Mouse (Mus musculus) stomach, embryonic 16.5 days (tissue): ENCODE measurements around the gene Dusp1. TPM values are rescaled to one million over a fixed set of nuclear protein-coding genes. Genes with fewer than 3 reads are reported as not detected.
A peak's percentile ranks its signal among the peaks of the same experiment; 100 is the strongest.

Experiments
- ATAC-seq: fragments of 200-750 bp; cut with Nextera tagmentation; 2 replicates; pipeline ENCODE4 v1.8.0; 2017; ENCODE audit warnings: moderate number of reproducible peaks, moderate TSS enrichment; ENCODE audit not compliant: insufficient read depth, low FRiP score
- H3K27ac ChIP-seq: fragments of 300-500 bp; sonication (generic); 2 replicates; pipeline ENCODE4 v1.5.1; 2014; ENCODE audit warnings: low read length
- H3K27me3 ChIP-seq: fragments of 300-500 bp; sonication (generic); 2 replicates; pipeline ENCODE4 v1.6.1; 2014; ENCODE audit warnings: low read length, control low read depth, mixed read lengths; ENCODE audit not compliant: control insufficient read depth, insufficient read depth
- H3K36me3 ChIP-seq: fragments of 300-500 bp; sonication (generic); 2 replicates; pipeline ENCODE4 v1.6.1; 2014; ENCODE audit warnings: low read length; ENCODE audit not compliant: control insufficient read depth, insufficient read depth
- H3K4me1 ChIP-seq: fragments of 300-500 bp; sonication (generic); 2 replicates; pipeline ENCODE4 v1.6.1; 2014; ENCODE audit warnings: low read length, control low read depth, mixed read lengths; ENCODE audit not compliant: control insufficient read depth, insufficient read depth
- H3K4me2 ChIP-seq: fragments of 300-500 bp; sonication (generic); 2 replicates; pipeline ENCODE4 v1.6.1; 2014; ENCODE audit warnings: low read depth, low read length, mixed read lengths
- H3K4me3 ChIP-seq: fragments of 300-500 bp; sonication (generic); replicated peaks from 2 replicates; pipeline ENCODE4 v1.5.1; 2014; ENCODE audit warnings: mild to moderate bottlenecking, low read length
- H3K9ac ChIP-seq: fragments of 300-500 bp; sonication (generic); 2 replicates; pipeline ENCODE4 v1.6.1; 2014; ENCODE audit warnings: low read length
- H3K9me3 ChIP-seq: fragments of 300-500 bp; sonication (generic); replicated peaks from 2 replicates; pipeline ENCODE4 v1.6.1; 2016; ENCODE audit warnings: low read length, control low read depth; ENCODE audit not compliant: control insufficient read depth
- WGBS: fragments of 180-500 bp; shearing (Covaris S2); extraction: QIAGEN DNeasy Blood & Tissue Kit; methylation state at CpG from one replicate; pipeline ENCODE4 v1.1.7; 2014; 5-methylcytosine and 5-hydroxymethylcytosine counted together
- polyA plus RNA-seq: library from polyadenylated mRNA; unstranded; fragments of >200 nt; fragmentation: Nextera tagmentation; extraction: Ambion mirVana; gene quantifications from 2 replicates; pipeline ENCODE4 v1.2.1, GENCODE M21; 2015

The Dusp1 gene
- polyA plus RNA-seq, result 18.3 and 20.4 TPM in 2 replicates

DNA sequence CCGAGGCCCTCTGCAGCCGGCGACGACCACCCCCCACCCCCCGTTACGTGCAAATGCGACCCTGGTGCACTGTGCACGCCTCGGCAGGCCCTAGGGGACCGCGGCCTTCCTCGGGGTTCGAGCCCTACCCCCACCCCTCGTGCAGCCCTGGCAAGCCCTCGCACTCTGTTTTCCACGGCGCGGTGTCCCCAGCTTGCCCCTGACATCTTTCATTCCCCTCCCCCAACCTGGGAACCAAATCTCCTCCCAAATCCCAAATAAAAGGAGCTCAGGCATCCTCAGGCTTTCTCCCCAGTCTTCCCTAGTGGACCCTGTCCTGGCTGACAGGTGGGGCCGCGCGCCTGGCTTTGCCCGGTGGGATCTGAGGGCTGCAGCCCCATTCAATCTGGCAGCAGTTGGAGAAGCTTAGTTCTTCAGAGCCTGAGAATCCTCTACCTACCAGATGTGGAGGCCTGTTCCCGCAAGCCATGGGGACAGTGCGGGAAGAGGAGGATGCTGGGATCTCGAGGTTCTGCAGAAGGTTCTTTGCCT, at the start of gene Dusp1:
Gene Dusp1 (minus strand): TSS at position 478 of the 531 bp plus-strand sequence.
- peaks cover 23% of the 10 kb centered on the region for H3K4me1 ChIP-seq
- H3K4me3 ChIP-seq, result peak within 1 kb of the TSS; percentile 80
- H3K36me3 ChIP-seq, result no peaks in the 10 kb centered on the region
- peak within 1 kb of the TSS; percentile 95 for H3K9ac ChIP-seq
- H3K27ac ChIP-seq, result peak within 1 kb of the TSS; percentile 83
- ATAC-seq, result peak; percentile 45; the same call in 1 of the 2 replicates
- WGBS, result under 1% methylated on average over 25 of the region's 25 CpGs
- peak within 1 kb of the TSS; percentile 92 for H3K4me2 ChIP-seq
- no peaks in the 10 kb centered on the region for H3K27me3 ChIP-seq
- H3K9me3 ChIP-seq, result peaks cover 6% of the 10 kb centered on the region; the same call in 1 of the 2 replicates

DNA sequence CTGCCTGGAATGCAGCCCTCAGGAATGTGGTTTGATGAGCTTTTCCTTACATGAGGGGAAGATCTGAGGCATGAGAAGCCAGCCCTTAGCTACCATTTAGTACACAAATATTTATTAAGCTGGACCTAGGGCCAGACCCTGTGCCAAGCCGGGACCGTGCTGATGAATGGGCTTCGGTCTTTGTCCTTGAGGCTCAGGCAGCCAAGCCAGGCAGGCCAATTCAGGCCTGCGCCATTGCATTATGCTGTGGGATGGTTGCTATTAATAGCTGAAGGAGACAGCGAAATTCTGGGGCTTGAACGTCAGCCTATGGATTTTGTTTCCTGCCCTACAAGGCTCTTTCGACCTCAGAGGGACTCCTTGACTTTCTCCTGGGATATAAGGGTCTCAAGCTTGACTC, 49.4 kb upstream of the Dusp1 start:
- H3K4me1 ChIP-seq, result peaks cover 13% of the 10 kb centered on the region
- no peaks in the 10 kb centered on the region for H3K27me3 ChIP-seq
- H3K36me3 ChIP-seq, result 0 out of 2 replicates have a peak, but pooled peaks cover 4% of the 10 kb centered on the region
- WGBS, result 50% methylated on average over 7 of the region's 7 CpGs
- H3K4me3 ChIP-seq, result no peak overlapping the region
- no peak overlapping the region; the same call in 1 of the 2 replicates for H3K9ac ChIP-seq
- peak; percentile 16; the same call in 1 of the 2 replicates for ATAC-seq
- peak overlapping the region; percentile 81 for H3K27ac ChIP-seq
- H3K9me3 ChIP-seq, result no peaks in the 10 kb centered on the region
- H3K4me2 ChIP-seq, result no peak overlapping the region

DNA sequence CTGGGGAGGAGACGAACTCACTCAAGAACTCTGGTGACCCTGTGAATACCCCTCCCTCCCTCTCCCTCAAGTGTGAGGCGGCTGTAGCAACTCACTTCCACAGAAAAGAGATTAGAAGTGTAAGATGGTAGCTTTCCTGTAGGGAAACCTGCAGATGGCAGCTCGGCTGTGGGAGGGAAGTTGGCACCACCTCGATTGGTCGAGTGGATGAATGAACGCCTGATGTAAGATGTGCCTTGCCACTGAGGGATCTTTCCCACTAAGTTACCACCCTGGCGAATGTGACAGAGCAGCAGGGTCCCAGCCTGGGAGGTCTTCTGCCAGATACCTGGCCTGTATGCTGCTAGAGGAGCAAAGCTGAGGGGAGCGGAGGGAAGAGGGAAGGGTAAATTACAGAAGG, 47.9 kb upstream of the Dusp1 start:
- no peaks in the 10 kb centered on the region for H3K27me3 ChIP-seq
- no peak overlapping the region for H3K9ac ChIP-seq
- H3K9me3 ChIP-seq, result no peaks in the 10 kb centered on the region
- H3K4me2 ChIP-seq, result no peak overlapping the region
- H3K4me1 ChIP-seq, result peaks cover 13% of the 10 kb centered on the region
- H3K4me3 ChIP-seq, result no peak overlapping the region
- H3K36me3 ChIP-seq, result 0 out of 2 replicates have a peak, but pooled peaks cover 4% of the 10 kb centered on the region
- H3K27ac ChIP-seq, result no peak overlapping the region
- no peak for ATAC-seq
- WGBS, result 80% methylated on average over 8 of the region's 8 CpGs

DNA sequence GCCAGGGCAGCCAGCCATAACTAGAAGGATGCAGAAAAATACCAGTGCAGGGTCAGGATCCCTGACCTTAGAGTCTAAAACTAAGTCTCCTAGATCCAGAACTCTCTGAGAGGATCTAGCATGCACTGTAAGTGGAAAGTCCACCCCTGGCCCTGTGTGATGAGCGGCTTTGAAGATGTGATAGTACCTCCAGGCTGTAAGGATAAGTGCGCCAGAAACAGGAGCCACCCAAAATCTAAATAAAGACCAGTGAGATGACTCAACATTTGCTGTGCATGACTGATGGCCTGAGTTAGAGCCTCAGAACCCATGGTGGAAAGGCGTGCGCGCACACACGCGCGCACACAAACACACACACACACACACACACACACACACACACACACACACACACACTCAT, 46.9 kb upstream of the Dusp1 start:
- H3K4me1 ChIP-seq, result peaks cover 10% of the 10 kb centered on the region
- H3K27ac ChIP-seq, result no peak overlapping the region
- H3K36me3 ChIP-seq, result no peaks in the 10 kb centered on the region
- H3K4me2 ChIP-seq, result no peak overlapping the region
- no peaks in the 10 kb centered on the region for H3K9me3 ChIP-seq
- H3K9ac ChIP-seq, result no peak overlapping the region
- no peaks in the 10 kb centered on the region for H3K27me3 ChIP-seq
- 89% methylated on average over 8 of the region's 8 CpGs for WGBS
- ATAC-seq, result no peak
- H3K4me3 ChIP-seq, result no peak overlapping the region

DNA sequence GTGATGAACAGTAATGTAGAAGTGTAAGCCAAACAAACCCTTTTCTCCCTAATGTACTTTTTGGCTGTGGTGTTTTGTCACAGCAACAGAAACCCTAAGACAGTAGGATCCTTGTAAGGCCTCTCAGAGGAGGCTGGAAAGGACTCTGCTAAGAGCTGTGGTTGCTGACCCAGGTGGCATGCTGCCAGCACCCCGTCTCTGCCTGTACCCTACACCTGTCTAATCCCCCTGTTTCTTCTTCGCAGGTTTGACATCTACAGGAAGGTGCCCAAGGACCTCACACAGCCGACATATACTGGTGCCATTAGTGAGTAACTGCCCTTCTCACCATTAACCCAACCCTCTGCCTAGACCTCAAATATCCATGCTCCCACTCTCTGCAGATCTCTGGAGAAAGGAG, 46.4 kb upstream of the Dusp1 start:
- no peak for ATAC-seq

DNA sequence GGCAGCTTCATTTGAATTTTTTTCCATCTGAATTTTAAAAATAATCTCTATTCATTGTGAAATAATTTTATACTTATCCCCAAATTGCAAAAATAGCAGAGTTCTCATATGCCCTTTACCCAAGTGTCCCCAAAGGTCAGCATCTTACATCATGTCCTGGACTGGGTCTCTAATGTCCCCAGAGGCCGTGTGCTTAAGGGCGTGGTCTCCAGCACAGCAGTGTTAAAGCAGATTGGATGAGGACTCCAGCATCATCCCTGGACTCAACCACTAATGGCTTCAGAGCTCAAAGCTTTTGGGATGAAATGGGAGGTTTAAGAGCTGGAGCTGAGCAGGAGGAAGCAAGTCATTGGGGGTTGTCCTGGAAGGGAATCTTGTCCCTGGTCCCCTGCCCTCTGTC, 44.6 kb upstream of the Dusp1 start:
- Histone ChIP-seq H3K4me1 (peaks cover 16% of the 10 kb centered on the region), H3K9ac (no peak overlapping the region), H3K27ac (no peak overlapping the region), H3K4me3 (no peak overlapping the region), H3K27me3 (no peaks in the 10 kb centered on the region), H3K9me3 (no peaks in the 10 kb centered on the region), H3K4me2 (no peak overlapping the region), H3K36me3 (no peaks in the 10 kb centered on the region)
- WGBS, result 71% methylated on average over 2 of the region's 2 CpGs
- no peak for ATAC-seq

More for the DNA sequence above, 46.4 kb upstream of the Dusp1 start:
- Histone ChIP-seq H3K27me3 (no peaks in the 10 kb centered on the region), H3K27ac (no peak overlapping the region), H3K9ac (no peak overlapping the region), H3K9me3 (no peaks in the 10 kb centered on the region), H3K4me1 (peaks cover 10% of the 10 kb centered on the region), H3K4me3 (no peak overlapping the region), H3K4me2 (no peak overlapping the region), H3K36me3 (no peaks in the 10 kb centered on the region)
- WGBS, result 85% methylated on average over 3 of the region's 3 CpGs

DNA sequence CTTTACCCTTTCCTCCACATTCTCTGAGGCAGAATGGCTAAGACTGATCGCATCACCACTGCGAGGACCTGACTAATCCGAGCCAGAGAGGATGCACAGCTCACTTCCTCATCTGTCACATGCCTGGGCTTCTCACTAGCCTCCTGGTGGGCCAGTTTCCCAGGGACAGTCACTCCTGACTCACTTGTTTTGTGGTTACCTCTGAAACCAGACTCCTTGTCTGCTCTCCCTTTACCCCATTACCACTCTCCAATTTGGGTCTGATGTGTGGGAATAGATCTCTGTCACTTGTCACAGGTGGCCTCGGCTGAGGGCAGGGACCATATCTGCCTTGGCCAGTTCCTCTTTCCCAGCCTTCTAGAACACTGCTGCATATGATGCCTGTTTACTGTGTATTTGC, 43.7 kb upstream of the Dusp1 start:
- no peak overlapping the region for H3K27ac ChIP-seq
- H3K9ac ChIP-seq, result no peak overlapping the region
- H3K27me3 ChIP-seq, result no peaks in the 10 kb centered on the region
- H3K4me1 ChIP-seq, result peaks cover 14% of the 10 kb centered on the region
- no peak overlapping the region for H3K4me2 ChIP-seq
- no peaks in the 10 kb centered on the region for H3K36me3 ChIP-seq
- no peaks in the 10 kb centered on the region for H3K9me3 ChIP-seq
- no peak for ATAC-seq
- no peak overlapping the region for H3K4me3 ChIP-seq
- WGBS, result 77% methylated on average over 4 of the region's 4 CpGs

DNA sequence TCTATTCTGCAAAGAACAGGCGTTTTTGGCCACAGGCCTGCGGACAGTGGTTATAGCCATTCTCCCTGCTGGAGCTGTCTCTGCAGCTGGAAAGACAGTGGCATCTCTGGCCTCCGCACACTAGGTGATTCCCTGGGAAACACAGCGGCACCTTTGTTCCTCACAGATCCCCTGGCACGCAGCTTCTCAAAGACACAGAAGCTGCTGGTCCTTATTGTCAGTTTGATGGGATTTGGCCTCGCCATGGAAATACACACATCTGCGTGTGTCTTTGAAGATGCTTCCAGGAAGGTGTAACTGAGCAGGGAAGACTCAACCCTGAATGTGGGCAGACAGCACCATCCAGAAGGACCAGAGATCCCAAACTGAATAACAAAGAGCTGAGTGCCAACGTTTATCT, 41.4 kb upstream of the Dusp1 start:
- no peak overlapping the region for H3K4me2 ChIP-seq
- H3K4me3 ChIP-seq, result no peak overlapping the region
- no peak for ATAC-seq
- peaks cover 16% of the 10 kb centered on the region for H3K4me1 ChIP-seq
- no peaks in the 10 kb centered on the region for H3K36me3 ChIP-seq
- no peaks in the 10 kb centered on the region for H3K9me3 ChIP-seq
- H3K9ac ChIP-seq, result no peak overlapping the region
- no peaks in the 10 kb centered on the region for H3K27me3 ChIP-seq
- peak overlapping the region; percentile 26; the same call in 1 of the 2 replicates for H3K27ac ChIP-seq
- 81% methylated on average over 8 of the region's 8 CpGs for WGBS

DNA sequence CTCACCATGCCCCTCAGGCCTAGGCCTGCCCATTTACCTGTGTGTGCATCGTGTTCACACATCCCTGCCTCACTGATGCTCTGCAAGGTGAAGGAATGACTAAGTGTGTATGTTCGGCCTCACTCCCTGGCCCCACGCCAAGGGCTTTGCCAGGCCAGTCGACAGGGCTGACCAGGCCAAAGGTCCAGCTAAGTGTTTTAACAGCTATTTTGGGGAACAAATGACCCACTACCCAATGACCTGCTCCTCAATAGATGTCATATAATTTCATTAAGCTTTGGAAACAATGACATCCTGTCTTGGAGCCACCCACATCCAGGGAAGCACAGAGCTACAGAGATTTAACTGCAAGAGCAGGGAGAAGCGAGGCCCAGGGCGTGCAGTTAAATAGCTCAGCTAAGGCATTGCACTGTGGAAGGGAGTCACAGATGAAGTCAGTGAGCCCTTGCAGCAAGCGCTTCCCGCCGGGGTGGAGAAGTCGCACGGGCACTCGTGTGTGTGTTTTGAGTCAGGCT, 40.5 kb upstream of the Dusp1 start:
- H3K27ac ChIP-seq, result peak overlapping the region; percentile 30; the same call in 1 of the 2 replicates
- H3K9ac ChIP-seq, result peak overlapping the region; percentile 24; the same call in 1 of the 2 replicates
- H3K9me3 ChIP-seq, result no peaks in the 10 kb centered on the region
- H3K4me1 ChIP-seq, result peaks cover 16% of the 10 kb centered on the region
- 52% methylated on average over 12 of the region's 12 CpGs for WGBS
- peak; percentile 9; the same call in 1 of the 2 replicates for ATAC-seq
- H3K4me3 ChIP-seq, result no peak overlapping the region
- H3K27me3 ChIP-seq, result no peaks in the 10 kb centered on the region
- H3K4me2 ChIP-seq, result no peak overlapping the region
- H3K36me3 ChIP-seq, result no peaks in the 10 kb centered on the region
